Mouse (Mus musculus): ENCODE results near the gene Abhd14b. TPM values are rescaled to one million over a fixed set of nuclear protein-coding genes. Genes with fewer than 3 reads are reported as not detected.
A peak's percentile ranks its signal among the peaks of the same experiment; 100 is the strongest.

Gene Abhd14b
- polyA plus RNA-seq, 1 experiment = 80.0 TPM

DNA sequence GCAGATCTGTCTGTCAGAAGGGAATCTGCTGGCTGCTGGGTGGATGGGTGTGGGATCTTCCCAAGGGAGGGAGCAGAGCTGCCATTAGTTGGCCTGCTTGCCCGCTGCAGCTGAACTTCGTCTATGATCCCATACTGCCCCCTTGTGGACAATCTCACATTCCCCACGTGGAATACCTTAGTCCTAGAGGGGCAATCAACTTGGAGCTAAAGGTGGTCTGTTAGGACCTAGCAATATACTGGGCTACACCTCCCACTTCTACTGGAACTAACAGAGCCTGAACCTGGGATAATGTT lies 25.4 kb upstream of the Abhd14b start:
- TF ChIP-seq CTCF (IDR thresholded peaks at IDR 0.05; ENCODE audit: insufficient read depth, low read length) (peak; percentile 91), POLR2A (IDR thresholded peaks at IDR 0.05; ENCODE audit: borderline replicate concordance, extremely low read depth, low read depth, low read length) (no peak)
- DNase-seq = peak; percentile 83
- 0% methylated on average over 3 of the region's 3 CpGs for WGBS

DNA sequence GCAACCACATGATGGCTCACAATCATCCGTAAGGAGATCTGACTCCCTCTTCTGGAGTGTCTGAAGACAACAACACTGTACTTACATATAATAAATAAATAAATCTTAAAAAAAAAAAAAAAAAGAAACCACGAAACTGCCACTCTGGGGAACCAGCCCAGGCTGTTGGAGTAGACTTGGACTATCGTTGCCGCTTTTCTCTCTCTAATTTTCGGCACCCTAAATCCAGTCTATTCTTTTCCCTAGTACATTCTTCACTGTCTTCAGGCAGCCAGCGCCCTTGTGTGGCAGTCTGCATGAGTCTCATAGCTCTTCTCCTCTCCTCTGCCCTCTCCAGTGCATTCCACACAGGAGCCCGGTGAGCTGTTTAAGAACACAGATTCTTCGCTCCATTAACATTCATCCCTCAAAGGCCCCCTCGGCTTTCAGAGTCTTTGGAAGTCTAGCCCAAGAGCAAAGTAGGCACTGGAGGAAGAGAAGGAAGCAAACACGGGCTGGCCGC lies 18.5 kb upstream of the Abhd14b start:
- no peak for DNase-seq
- Histone ChIP-seq H3K4me1 (ENCODE audit: control insufficient read depth, insufficient read depth, low read length) (peaks cover 8% of the 10 kb centered on the region), H3K4me3 (replicated peaks; ENCODE audit: extremely low read depth, low read depth, low read length) (peak overlapping the region; percentile 85)
- WGBS = 5% methylated on average over 11 of the region's 11 CpGs
- TF ChIP-seq CTCF (IDR thresholded peaks at IDR 0.05; ENCODE audit: insufficient read depth, low read length) (no peak), POLR2A (IDR thresholded peaks at IDR 0.05; ENCODE audit: borderline replicate concordance, extremely low read depth, low read depth, low read length) (no peak)

More for the DNA sequence above, 25.4 kb upstream of the Abhd14b start:
- peaks cover 9% of the 10 kb centered on the region for H3K4me1 ChIP-seq (ENCODE audit: control insufficient read depth, insufficient read depth, low read length)
- no peak overlapping the region for H3K4me3 ChIP-seq (replicated peaks; ENCODE audit: extremely low read depth, low read depth, low read length)

DNA sequence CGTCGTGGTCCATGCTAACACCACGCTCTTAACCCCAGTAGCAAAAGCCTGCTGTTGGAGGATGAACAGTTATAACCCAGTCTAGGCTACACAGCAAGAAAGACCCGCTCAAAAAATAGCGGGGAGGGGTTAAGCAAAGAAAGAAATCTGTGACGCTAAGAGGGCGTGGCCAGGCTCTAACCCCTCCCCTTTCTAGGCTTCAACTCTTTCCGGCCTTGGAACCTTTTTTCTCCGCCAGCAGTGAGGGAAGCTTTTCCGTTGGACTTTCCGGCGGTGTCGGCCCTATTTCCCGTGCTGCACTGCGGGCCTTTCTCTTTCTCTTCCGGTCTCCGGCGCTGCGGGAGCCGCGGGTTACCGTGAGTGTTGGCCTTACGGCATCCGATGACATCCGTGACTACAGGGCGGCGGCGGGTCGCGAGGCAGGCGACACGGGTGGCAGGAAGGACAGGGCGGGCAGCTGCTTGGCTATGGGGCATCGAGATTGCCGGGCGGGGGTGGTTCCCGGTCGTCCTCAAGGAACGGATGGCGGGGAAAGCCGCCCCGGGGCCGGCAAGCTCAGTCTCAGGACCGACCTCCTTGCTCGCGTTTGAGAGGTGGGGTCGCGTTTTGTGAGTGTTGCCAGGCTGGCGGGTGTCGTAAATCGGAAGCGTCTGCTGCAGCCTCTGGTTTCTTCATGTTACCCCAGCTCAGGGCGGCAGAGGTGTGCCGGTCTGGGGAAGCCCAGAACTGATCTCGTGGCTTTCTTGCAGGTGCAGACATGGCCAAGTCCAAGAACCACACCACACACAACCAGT lies 17.8 kb upstream of the Abhd14b start, which contains the start of gene Rpl29:
Gene Rpl29 (plus strand): TSS at position 234 of the 794 bp plus-strand sequence.
- peak; percentile 97 for DNase-seq
- Histone ChIP-seq H3K4me3 (replicated peaks; ENCODE audit: extremely low read depth, low read depth, low read length) (peak within 1 kb of the TSS; percentile 85), H3K4me1 (ENCODE audit: control insufficient read depth, insufficient read depth, low read length) (peaks cover 8% of the 10 kb centered on the region)
- WGBS = under 1% methylated on average over 55 of the region's 55 CpGs
- TF ChIP-seq CTCF (IDR thresholded peaks at IDR 0.05; ENCODE audit: insufficient read depth, low read length) = no peak
- peak; percentile 80 for TF ChIP-seq POLR2A (IDR thresholded peaks at IDR 0.05; ENCODE audit: borderline replicate concordance, extremely low read depth, low read depth, low read length)

DNA sequence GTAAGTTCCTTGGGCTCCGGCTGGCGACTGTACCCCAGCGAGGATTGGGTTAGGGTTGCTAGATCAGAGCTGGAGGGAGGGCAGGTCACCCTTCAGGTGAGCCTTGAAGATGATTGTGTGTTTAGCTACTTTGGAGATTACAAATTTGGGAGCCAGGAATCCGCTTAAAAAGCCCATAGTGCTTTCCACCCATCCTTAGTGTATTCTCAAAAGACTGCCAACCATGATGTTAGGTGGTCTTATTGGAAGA lies 17.3 kb upstream of the Abhd14b start:
- H3K4me3 ChIP-seq (replicated peaks; ENCODE audit: extremely low read depth, low read depth, low read length) = peak overlapping the region; percentile 78
- no peak for TF ChIP-seq POLR2A (IDR thresholded peaks at IDR 0.05; ENCODE audit: borderline replicate concordance, extremely low read depth, low read depth, low read length)
- no peak for TF ChIP-seq CTCF (IDR thresholded peaks at IDR 0.05; ENCODE audit: insufficient read depth, low read length)
- peaks cover 8% of the 10 kb centered on the region for H3K4me1 ChIP-seq (ENCODE audit: control insufficient read depth, insufficient read depth, low read length)
- no peak for DNase-seq
- 3% methylated on average over 4 of the region's 4 CpGs for WGBS

DNA sequence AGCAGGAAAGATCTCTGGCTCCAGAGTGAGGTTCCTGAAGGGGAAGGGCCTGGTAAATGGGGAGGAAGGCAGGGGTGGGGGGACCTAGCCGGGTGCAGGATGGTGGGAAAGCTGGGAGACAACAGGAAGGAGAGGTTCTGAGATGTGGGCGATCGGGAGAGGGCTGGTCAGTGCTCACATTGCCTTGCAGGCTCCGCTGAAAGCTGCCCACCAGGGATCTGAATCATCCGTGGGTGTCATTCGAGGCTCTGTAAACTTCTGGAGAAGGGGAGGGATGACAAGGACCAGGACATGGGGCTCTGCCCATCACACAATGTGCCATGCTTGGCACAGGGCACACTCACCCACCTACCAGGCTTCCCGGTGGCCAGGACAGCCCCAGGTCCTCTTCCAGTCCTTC lies 13.9 kb upstream of the Abhd14b start:
- peaks cover 11% of the 10 kb centered on the region for H3K4me1 ChIP-seq (ENCODE audit: control insufficient read depth, insufficient read depth, low read length)
- no peak for DNase-seq
- H3K4me3 ChIP-seq (replicated peaks; ENCODE audit: extremely low read depth, low read depth, low read length) = no peak overlapping the region
- TF ChIP-seq POLR2A (IDR thresholded peaks at IDR 0.05; ENCODE audit: borderline replicate concordance, extremely low read depth, low read depth, low read length) (no peak), CTCF (IDR thresholded peaks at IDR 0.05; ENCODE audit: insufficient read depth, low read length) (no peak)
- WGBS = 61% methylated on average over 7 of the region's 7 CpGs

DNA sequence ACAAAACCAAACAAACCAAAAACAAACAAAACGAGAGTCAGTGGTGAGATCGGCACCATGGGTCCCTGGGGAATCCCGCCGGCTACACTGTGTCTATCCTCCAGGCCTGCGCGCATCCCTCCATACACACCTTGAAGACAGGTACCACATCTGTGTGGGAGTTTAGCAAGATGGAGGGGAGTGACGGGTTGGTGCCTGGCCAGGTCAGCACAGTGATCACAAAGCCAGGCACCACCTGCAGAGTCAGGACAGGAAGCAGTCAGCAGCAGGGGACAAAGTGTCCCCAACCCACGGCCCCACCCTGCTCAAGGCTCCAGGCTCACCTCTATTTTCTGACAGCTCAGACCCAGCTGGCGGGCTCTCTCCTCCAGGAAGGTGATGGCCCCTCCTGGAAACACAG lies 10.7 kb upstream of the Abhd14b start:
- TF ChIP-seq POLR2A (IDR thresholded peaks at IDR 0.05; ENCODE audit: borderline replicate concordance, extremely low read depth, low read depth, low read length) = no peak
- no peak for TF ChIP-seq CTCF (IDR thresholded peaks at IDR 0.05; ENCODE audit: insufficient read depth, low read length)
- 81% methylated on average over 9 of the region's 9 CpGs for WGBS
- no peak for DNase-seq
- no peak overlapping the region for H3K4me3 ChIP-seq (replicated peaks; ENCODE audit: extremely low read depth, low read depth, low read length)
- 0 out of 2 replicates have a peak, but pooled peaks cover 3% of the 10 kb centered on the region for H3K4me1 ChIP-seq (ENCODE audit: control insufficient read depth, insufficient read depth, low read length)

DNA sequence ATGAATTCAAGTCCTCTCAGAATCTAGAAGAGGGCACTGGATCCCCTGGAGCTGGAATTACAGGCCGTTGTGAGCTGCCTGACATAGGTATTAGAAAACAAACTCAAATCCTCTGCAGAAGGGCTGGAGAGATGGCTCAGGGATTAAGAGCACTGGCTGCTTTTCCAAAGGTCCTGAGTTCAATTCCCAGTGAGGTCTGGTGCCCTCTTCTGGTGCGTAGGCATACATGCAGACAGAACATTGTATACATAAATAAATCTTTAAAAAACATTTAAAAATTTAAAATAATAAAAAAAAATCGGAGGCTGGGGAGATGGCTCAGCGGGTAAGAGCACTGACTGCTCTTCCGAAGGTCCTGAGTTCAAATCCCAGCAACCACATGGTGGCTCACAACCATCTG lies 4.6 kb upstream of the Abhd14b start:
- 80% methylated on average over 5 of the region's 5 CpGs for WGBS
- TF ChIP-seq CTCF (IDR thresholded peaks at IDR 0.05; ENCODE audit: insufficient read depth, low read length) (no peak), POLR2A (IDR thresholded peaks at IDR 0.05; ENCODE audit: borderline replicate concordance, extremely low read depth, low read depth, low read length) (no peak)
- H3K4me3 ChIP-seq (replicated peaks; ENCODE audit: extremely low read depth, low read depth, low read length) = no peak overlapping the region
- peaks cover under 1% of the 10 kb centered on the region; the same call in 1 of the 2 replicates for H3K4me1 ChIP-seq (ENCODE audit: control insufficient read depth, insufficient read depth, low read length)
- DNase-seq = no peak

DNA sequence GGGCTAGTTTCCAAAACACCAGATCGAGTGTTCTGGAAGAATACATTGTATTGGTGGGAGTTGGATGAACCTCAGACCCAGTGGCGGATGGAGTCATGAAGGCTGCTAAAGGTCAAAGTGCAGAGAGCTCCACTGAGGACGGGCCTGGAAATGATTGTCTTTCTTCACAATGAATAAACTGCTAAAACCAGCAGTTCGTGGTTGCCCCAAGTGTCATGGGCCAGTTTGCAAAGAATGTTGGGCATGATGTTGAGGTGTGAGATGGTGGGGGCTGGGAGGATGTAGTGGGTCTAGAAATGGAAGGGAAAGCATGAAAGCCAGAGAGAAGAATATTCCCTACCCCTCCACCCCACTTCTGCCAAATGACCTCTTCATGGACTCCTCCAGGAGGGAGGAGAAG lies 2.4 kb upstream of the Abhd14b start:
- no peak for DNase-seq
- TF ChIP-seq CTCF (IDR thresholded peaks at IDR 0.05; ENCODE audit: insufficient read depth, low read length) = no peak
- no peak for TF ChIP-seq POLR2A (IDR thresholded peaks at IDR 0.05; ENCODE audit: borderline replicate concordance, extremely low read depth, low read depth, low read length)
- no peak overlapping the region for H3K4me3 ChIP-seq (replicated peaks; ENCODE audit: extremely low read depth, low read depth, low read length)
- 78% methylated on average over 4 of the region's 4 CpGs for WGBS
- H3K4me1 ChIP-seq (ENCODE audit: control insufficient read depth, insufficient read depth, low read length) = peaks cover 8% of the 10 kb centered on the region

DNA sequence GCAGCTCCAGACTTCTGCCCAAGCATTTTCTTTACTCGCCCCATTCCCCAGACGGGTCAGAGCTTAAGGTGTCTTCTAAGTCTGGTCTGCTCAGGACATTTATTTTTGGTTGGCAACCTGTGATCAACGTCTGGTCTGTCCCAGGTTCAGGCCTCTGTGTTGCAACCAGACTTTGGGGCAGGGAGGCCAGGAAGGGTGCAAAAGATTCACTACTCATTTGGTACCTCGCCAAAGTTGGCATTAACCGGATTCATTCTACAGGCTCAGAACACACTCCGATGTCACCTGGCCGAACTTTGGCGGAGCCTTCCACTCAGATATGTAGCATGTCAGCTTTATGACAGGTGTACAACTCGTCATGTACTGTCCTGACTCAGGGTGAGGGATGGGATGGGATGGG lies 692 bp downstream of the Abhd14b start:
- Histone ChIP-seq H3K4me1 (ENCODE audit: control insufficient read depth, insufficient read depth, low read length) (peaks cover 17% of the 10 kb centered on the region), H3K4me3 (replicated peaks; ENCODE audit: extremely low read depth, low read depth, low read length) (peak overlapping the region; percentile 72)
- no peak for TF ChIP-seq POLR2A (IDR thresholded peaks at IDR 0.05; ENCODE audit: borderline replicate concordance, extremely low read depth, low read depth, low read length)
- no peak for TF ChIP-seq CTCF (IDR thresholded peaks at IDR 0.05; ENCODE audit: insufficient read depth, low read length)
- 31% methylated on average over 9 of the region's 9 CpGs for WGBS
- no peak for DNase-seq

DNA sequence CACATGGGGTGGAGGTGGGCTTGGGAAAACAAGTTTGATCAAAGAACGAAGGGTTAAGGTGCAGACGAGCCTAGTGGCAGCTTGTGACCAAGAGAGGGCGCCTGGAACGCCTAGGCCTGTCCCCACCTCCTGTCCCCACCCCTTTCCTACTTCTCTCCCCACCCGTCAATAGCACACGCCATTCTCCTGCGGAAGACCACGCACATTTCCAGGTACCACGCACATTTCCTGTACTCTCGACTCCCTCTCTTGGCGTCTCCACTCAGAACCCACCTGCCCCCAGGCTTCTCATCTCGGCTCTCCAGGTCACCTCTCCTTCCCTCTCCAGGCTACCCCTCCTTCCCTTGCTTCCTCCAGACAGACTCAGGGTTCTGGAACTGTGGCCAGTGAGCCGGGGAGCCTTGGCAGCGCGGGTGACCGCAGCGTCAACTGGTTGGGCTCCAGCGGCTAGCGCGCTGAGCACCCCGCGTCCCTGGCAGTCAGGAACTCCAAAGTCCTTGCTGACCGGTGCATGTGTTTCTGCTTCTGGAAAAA lies 1.3 kb downstream of the Abhd14b start:
- Histone ChIP-seq H3K4me1 (ENCODE audit: control insufficient read depth, insufficient read depth, low read length) (peaks cover 17% of the 10 kb centered on the region), H3K4me3 (replicated peaks; ENCODE audit: extremely low read depth, low read depth, low read length) (peak overlapping the region; percentile 72)
- WGBS = under 1% methylated on average over 23 of the region's 23 CpGs
- TF ChIP-seq POLR2A (IDR thresholded peaks at IDR 0.05; ENCODE audit: borderline replicate concordance, extremely low read depth, low read depth, low read length) (peak; percentile 91; the same call in 1 of the 2 replicates), CTCF (IDR thresholded peaks at IDR 0.05; ENCODE audit: insufficient read depth, low read length) (peak; percentile 81)
- peak; percentile 77 for DNase-seq

Measured in lung, adult 2 months (tissue).